Mouse (Mus musculus) heart, adult 9 months (tissue): ENCODE data around the gene Sys1.
A peak's percentile ranks its signal among the peaks of the same experiment; 100 is the strongest.

ENCODE experiments used
- DNase-seq, 2 experiments: peaks; one replicate each; pipeline ENCODE4 v3.0.0; 2022; ENCODE audit warnings: low spot score in 2 of 2

Gene Sys1

DNA sequence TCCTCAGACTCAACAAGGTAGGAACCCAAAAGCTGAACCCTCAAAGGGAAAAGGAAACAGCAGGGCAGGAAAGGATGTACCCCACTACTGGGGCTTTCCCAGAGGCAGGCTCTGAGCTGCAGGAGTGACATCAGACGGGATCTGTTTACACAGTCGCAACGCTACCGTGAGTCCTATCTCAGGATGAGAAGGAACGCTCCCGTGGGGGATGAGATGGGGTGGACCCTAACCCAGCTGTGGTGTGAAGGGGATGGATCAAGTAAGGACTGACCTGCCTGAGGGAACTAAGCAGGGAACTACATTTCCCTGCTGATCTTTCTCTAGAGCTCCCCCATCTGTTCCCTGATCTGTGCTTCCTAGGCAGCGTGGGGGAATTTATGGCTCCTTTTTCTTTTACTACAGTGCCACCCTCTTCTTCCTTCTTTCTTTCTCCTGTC is at the start of gene Sys1:
Gene Sys1, plus strand, starts transcription at position 101 of the 437 bp plus-strand sequence.
- DNase-seq = peak in 1 of 2 experiments; percentile 34

DNA sequence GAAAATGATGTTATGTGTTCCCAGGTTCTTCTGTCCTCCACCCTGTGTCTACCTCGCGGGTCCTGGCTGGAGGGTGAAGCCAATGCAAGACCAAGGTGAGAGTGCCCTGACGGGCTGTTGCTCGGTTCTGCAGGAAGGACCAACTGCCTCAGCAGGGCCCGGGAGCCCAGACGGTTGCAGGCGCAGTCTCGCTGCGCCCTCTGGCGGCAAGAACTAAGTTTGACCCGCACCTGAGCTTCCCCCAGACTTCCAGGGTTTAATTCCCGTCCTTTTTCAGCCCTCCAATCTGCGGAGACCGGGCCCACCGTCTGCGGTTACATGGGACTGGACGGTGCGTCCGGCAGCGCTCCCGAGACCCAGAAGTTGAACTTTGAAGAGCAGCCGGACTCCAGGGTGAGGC is 49.1 kb upstream of the Sys1 start:
- peak in 1 of 2 experiments; percentile 47 for DNase-seq

DNA sequence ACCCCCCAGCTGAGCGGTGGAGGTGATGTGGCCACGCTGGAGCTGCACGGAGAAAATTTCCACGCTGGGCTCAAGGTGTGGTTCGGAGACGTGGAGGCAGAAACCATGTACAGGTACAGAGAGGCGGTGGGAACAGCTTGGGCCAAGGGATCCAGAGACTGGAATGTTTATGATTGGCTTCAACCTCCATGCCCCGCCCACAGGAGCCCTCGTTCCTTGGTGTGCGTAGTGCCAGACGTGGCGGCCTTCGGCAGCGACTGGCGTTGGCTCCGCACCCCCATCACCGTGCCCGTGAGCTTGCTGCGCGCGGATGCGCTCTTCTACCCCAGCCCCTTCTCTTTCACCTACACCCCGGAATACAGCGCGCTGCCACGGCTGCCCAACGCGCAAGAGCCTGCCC is 42.6 kb upstream of the Sys1 start:
- DNase-seq = no peak

DNA sequence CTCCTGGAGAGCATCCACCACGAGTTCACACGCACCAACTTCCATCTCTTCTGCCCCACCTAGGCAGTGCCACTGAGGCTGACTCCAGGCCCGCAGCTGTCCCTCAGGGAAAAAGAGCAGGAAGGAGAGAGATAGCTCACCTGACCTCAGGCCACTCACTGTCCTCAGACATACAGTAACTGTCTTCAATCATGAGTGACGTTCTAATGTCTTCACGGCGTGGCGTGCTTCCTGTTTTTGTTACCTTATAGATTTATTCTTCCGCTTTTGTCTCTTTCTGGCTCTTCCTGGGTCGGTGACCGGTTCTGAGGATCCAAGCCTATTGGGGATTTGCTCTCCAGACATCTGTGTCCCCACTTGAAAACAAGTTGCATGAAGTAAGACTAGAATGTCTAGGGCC is 42.2 kb upstream of the Sys1 start:
- no peak for DNase-seq

DNA sequence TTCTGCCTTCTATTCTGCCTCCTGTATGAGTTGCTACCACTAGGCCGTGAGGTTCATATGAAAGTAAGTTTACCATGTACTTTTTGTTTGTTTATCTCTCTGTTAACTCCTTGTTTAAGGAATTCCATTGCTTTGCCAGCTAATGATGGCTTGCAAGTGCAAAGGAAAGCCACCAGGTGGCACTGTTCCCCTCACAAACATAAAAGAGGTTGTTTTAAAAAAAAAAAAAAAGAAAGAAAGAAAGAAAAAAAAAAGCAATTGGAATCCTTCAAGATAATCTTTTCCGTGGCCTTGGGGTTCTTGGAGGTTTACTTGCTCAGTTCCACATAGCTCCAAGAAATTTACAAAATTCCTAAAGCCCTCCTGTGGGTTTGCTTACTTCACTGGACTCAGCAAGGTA is 39.6 kb upstream of the Sys1 start:
- DNase-seq = no peak

DNA sequence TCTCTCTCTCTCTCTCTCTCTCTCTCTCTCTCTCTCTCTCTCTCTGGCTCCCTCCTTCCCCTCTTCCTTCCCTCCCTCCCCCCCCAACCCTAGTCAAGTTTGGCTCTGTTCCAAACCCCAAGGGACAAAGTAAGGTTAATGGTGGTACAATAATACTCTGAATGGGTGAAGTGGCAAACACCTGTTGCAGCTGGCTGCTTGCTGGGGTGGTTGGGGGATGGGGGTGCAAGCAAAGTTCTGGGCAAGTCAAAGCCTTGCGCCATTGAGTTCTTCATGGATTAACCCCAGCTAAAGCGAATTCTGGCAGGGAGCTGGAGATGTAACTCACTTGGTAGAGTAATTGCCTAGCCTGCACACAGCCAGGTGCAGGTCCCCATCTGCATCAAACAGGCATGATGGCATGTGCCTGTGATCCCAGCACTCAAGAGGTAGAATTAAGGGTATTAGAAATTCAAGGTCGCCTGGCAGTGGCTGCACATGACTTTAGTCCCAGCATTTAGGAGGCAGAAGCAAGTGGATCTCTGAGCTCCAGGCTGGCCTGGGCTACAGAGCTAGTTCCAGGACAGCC is 38.4 kb upstream of the Sys1 start:
- DNase-seq = no peak

DNA sequence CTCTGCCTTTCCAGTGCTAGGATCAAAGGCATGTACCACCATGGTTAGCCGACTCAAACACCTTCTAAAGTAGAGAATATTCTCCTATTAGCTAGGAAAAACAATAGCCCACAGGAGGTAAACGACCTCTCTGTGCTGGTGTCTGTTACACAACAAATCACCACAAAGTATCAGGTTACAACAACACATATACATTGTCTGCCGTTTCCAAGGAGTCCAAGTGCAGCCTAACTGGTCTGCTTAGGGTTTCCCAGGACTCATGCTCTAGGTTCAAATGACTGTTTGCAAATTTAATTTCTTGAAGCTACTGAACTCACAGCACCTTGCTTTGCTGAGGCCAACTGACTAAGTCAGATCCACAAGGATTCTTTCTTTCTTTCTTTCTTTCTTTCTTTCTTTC is 37.3 kb upstream of the Sys1 start:
- DNase-seq = no peak

DNA sequence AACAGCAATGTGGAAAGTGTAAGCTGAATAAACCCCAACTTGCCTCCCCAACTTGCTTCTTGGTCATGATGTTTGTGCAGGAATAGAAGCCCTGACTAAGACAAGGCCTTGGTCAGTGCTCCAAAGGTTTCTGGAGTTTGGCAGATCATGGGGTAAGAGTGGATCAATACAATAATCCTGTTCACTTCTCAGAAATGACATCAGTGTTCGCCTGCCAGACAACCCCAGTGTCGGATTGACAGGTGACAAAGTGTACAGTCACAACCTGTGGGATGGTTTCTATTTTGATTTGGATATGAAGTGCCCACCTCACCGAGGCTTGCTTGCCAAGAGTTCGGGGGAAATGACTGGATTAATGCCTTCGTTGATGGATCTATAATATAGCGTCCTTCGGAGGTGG is 35.5 kb upstream of the Sys1 start:
- DNase-seq = no peak

DNA sequence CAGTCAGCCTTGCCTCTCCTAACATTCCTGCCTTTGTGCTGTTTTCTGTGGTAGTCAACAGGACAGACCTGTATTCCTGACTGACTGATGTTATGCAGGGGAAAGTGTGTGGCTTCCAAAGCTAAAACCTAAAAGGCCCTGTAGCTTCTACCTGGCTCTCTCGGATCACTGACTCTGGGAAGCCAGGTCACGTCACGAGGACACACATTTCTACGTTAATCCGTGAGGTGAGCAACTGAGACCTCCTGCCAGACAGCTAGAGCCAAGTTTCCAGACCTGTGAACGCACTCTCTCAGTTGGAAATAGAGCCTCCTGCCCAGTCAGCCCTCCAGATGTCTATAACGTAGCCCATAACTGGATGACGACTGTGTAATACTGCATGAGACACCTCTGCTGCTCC is 34.8 kb upstream of the Sys1 start:
- DNase-seq = no peak

DNA sequence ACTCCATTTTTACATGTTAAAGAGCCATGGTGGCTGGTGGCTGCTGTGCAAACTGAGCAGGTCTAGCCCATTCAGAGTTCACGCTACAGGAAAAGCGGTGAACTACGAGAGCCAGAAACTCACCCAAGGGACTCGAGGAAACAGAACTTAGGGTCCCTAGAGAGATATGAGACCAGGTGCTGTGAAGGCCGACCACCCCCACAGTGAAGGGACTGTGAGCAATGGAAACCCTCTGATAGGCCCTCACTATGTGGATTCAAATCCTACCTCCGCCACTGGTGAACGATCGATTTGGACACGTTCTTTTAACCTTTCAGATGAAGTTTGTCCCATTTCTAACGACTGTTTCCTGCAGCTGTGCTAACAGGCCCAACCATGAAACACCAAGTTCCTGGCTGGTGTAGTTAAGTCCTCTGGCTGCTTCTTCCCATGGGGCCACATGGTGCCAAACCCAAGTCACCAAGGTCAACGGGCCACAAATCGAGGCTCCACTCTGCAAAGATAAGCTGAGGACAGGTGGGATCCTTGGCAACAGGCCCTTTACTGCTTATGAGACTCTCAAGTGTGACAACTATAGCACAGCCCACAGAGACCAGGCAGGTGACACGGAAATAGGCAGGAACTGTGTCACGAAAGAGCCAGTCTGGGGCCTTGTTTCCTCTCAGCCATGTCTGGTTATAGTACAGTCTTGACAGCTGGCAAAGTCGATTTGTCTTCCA is 33.9 kb upstream of the Sys1 start:
- no peak for DNase-seq

DNA sequence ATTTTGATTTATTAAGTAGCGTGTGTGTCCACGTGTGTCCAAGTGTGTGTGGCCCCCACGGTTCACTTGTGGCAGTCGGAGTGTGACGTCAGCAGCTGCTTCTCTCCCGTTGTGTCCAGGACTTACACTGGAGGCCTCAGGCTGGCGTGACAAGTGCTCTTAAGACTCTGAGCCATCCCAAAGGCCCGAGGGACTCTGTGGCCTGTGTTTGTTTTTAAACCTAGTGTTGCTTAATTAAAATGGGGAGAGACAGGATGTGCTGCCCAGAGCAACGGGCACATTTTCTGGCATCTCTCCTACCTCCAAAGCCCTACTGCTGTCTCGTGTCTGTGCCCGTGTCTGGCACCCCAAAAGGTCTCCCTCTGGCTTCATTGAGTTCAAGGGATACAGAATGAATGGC is 33.3 kb upstream of the Sys1 start:
- no peak for DNase-seq

DNA sequence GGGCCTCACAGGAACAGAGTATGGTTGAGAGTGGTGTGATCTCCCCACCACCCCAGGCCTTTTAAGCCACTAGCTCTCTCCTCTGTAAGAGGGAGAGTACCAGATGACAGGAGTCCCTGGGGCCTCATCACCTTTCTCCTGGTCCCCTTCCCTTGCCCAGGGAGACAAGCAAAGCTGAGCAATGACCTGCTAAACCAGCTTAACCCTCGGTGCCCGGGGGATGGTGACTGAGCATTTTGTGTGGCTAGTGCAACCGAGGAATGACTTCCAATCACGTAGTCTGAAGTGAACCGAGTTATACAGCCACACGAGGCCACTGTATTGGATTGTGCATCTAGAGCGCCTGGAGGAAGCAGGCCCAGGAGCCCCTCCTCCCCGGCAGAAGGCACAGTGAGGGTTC is 32.4 kb upstream of the Sys1 start:
- DNase-seq = no peak

DNA sequence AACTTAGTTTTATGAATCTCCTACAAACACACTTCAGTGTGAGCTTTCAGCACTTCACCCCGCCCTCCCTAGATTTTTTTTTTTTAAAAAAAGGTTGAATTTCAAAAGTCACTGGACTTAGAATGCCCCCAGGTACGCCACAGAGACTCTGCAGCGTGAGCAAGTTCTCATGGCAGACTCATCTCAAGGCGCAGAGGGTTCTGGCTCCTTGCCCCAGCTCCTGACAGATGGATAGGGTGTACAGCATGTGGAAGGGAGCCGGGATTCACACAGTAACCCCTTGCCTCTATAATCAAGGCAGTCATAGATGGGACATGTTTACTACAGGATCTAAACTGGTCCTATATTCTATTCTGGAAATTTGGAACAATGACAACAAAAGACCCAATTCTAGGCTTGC is 31.4 kb upstream of the Sys1 start:
- DNase-seq = no peak

DNA sequence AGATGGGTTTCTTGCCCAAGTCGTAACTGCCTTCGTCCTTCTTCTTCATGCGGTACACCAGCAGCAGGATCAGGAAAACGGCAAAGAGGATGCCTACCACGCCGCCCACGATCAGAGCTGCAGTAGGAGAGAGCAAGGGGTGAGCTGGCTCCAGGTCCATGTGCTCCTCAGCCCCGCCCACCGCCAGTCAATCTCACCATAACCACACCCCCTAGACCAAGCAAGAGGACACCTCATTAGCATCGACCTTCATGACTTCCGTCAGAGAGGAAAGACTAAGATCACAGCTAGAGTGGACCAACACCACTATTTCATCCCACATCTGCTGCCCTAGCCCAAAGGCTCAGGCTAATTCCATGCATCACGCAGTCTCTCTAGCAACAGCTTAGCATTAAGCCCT is 30.6 kb upstream of the Sys1 start:
- no peak for DNase-seq

DNA sequence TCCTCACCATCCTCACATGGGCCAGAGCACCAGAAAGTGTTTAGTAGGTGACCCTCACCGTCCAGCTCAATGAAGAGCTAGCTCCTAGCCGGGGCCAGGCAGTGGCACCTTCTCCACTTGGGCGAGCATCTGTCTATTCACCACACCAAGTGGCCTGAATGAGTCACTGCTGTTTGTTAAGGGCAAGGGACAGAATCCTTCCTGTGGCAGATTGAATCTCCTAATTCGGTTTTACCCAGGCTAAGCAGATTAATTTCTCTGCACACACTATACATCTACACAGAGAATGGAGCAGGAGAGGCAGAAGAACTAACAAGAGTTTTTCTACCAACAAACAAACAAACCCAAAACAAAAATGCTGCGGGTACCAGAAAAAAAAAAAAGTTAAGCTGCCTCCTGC is 29.8 kb upstream of the Sys1 start:
- DNase-seq = no peak

DNA sequence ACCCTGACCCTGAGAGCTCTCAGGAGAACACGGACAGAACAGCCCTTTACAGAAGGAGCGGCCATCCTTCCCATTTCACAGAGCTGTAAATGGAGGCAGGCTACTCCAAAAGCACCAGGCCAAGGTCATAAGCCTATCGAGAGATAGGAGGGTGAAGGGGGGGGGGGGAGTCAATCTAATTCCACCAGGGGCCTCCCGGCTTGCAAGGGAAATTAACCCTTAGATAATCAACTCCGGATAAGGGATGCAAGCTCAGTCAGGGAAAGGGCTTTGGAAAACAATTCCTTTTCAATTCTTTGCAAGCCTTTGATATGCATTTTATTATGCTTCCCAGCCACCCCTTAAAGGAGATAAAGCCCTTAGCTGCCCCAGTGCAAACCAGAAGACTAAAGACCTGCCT is 28.3 kb upstream of the Sys1 start:
- DNase-seq = no peak

DNA sequence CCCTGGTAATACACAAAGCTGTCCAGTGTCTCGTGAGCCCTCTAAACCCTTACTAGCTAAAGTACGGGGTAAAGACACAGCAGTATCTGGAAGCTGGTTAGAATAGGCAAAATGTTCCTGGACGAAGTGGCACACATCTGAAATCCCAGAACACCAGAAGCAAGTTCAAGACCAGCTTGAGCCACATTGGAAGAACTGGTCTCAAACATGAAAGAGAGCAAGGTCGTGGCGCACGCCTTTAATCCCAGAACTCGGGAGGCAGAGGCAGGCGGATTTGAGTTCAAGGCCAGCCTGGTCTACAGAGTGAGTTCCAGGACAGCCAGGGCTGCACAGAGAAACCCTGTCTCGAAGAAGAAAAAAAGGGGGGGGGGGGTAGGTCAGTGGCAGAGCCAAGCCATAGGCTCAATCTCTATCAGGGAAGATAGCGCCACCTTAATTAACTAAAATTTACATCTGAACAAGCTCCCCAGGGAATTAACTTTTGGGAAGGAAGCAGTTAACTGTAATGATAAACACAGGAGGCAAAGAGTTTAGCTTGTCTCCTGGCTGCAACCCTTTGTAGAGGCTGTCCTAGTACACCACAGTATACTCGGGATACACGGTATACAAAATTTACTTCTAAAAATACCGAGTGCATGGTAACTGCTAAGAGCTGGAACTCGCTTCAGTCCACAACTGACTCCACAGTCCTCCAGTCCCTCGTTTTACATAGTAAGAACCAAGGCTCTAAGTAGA is 26.7 kb upstream of the Sys1 start:
- no peak for DNase-seq

DNA sequence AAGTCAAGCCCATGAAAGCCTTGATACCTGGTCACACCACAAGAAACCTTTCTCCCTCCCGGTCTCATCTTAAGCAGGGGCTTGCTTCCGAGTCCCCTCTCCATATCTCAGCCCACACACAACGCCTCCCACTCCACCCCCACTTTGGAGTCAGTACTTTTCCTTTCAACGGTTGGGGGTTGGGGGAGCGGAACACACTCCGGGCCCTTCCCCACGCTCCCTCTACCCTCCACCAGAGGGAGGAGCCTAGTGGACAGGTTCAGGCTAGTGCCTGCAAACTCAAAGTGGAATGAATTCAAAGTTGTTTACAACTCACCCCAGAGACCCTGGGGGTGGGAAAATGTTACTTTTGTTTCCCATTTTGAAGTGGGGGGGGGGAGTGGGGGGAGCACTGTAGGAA is 26.1 kb upstream of the Sys1 start:
- DNase-seq = no peak

DNA sequence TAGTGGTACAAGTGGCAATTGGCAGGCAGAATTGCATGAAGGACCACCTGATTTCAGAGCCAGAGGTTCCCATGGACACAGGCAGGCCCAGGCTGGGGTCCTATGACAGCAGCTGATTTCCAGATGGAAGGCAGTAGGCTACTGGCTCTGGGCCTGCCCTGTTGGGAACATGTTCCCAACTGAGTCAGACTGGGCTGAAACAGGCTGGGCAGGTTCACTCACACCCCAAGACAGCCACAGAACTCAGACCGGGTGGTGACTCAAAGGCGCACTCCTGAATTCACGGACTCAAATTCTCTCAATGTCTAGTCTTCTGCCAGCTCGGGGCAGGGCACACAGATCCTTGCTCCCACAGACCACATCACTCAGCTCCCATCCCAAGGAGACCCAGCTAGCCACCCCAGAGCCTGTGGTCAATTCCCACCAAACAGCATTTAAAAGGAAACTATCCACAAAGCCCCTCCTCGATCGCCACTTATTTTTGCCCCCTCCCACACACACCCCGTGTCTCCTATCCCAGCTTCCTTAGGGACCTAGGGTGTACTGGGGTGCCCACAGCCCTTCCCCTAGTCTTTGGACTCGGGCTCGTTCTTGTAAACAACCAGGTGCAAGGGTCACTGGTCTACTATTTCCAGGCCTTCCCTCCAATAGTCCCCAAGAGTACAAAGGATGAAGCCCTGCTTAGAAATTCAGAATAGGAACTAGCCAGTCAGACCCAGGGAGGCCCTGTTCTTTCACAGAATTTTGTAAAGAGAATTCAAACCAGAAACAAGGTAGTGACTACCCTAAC is 24.9 kb upstream of the Sys1 start:
- DNase-seq = no peak

DNA sequence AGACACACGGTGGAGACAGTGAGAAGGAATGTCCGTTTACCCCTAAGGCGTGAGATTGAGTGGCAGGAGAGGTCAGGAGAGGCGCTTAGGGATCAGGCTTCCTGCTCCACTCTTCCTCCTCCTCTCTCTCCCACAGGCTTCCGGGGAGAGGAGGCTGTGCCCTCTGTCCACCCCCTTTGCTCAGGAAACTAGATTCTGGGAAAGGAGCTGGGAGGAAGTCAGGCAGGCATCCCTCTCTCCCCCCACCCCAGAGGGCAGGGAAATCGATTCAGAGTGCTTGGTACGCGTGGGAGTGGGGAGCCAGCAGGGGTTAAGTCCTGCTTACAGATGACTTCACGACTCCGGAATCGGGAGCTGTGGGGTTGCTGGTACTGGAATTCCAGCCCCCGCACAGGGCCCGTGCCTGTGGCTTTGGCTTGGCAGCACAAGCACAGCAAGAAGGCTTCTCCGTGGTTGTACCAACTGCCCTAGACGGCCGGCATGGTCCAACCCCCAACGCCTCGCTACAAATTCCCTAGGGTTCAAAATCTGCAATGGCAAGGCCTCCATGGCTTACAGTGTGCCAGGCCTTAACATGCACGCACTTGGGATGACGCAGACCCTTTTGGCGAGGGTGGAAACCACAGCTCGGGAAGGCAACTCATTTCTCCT is 24.1 kb upstream of the Sys1 start:
- DNase-seq = peak in 1 of 2 experiments; percentile 29

DNA sequence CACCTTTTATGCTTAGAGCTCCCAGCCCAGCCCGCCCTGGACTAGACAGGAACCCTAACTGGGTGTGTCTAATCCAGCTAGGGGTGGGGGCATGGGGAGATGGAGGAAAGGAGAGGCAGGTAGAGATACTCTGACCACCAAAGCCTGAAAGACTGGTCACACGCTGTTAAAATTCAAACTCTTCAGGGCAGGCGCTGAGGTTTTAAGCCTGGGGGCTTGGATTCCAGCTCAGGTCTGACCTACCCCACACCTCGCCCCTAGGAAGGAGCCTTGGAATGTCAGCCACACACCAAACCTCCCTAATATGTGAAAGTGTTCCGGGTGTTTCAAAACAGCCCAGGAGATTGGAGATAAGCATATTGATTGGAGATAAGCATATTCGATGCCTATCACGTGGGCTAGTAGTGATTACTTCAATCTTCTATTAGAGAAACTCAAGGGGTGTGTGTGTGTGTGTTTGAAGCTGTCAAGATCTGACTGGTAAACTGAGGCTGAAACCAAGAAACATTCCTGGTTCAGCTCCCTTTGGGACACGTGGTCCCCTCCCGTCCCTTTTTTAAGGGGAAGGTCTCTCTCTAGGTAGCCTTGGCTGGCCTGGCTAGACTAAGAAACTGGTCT is 23.4 kb upstream of the Sys1 start:
- no peak for DNase-seq
